Mouse (Mus musculus) right cerebral cortex, postnatal 4 days (tissue): ENCODE measurements around the gene Apoh.

Experiments
- DNase-seq: peaks from one replicate; pipeline ENCODE4 v3.0.0-alpha.2; 2022

Gene Apoh

DNA sequence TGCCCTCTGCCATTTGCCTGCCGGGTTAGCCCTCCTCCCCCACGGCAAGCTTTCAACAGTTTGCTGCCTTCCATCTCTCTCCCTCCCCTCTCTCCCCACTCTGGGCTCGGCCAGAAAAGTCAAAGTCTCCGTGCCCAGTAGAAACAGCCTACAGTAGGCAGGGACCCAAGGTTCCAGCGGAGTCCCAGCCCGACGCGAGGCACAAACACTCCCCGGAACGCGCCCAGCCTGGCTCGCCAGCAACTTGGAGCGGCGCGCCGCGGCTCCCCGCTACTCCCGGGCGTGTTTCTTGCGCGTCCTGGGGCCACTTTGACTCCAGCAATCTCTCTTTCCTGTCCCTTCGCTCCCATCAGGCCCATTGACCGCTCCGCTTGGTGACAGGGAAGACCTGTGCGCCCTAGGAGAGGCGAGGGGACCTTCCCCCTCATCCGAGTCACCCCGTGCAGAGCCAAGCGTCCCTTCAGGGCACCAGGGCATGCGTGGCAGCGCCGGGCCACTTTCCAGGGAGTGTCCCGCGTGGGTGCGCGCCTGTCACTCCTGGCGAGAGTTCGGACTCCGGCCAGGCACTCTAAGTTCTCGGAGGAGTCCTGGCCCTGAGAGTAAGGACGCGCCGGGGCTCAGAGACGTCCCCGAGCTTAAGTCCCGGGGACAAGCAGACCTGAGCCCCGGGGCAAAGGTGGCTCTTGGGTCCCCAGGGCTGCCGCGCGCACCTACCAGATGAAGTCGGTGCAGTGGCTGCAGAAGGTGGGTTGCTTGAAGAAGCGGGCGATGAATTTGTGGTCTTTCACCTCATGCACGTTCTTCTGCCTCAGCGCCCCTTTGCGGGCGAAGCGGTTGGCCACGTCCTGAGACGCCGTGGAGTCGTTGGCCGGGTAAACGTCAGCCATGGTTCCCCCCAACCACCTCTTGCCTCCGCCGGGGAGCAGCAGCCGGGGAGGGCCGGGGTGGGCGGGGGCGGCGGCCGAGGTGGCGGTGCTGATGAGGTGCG lies at the start of gene Apoh:
Apoh (plus strand) TSS at position 574 of the 988 bp plus-strand sequence.
- DNase-seq = peak; percentile 45

DNA sequence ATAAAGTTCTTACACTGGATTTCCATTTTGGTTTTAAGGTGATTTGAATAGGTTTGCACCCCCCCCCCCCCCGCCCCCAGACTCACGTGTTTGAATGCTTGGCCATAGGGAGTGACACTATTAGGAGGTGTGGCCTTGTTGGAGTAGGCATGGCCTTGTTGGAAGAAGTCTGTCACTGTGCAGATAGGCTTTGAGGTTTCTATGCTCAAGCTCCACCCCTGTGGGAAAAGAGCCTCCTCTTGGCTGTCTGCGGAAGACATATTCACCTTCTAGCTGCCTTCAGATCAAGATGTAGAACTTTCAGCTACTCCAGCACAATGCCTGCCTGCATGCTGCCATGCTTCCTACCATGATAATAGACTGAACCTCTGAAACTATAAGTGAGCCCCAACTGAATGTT lies 49.3 kb upstream of the Apoh start:
- no peak for DNase-seq

DNA sequence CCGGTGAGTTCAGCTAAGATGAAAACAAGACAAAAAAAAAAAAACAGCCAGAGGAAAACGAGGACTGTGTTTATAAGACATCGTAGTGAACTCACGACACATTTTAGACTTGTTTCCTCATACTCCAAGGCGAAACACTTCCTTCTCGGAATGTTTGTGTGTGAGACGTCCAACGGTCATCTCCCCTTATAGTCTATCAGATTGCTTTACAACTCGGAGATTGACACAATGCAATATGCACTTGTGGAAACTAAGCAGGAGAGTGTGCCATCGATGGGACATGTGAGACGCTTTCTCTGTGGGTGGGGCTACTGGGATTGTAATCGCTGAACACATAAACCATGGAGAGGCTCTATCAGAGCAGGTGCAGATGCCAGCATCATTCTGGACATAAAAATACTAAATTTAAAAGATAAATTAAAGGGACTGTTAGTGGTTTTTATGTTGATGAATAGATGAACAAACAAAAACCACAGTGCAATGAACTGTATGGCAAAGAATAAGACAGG lies 48.8 kb upstream of the Apoh start:
- no peak for DNase-seq

DNA sequence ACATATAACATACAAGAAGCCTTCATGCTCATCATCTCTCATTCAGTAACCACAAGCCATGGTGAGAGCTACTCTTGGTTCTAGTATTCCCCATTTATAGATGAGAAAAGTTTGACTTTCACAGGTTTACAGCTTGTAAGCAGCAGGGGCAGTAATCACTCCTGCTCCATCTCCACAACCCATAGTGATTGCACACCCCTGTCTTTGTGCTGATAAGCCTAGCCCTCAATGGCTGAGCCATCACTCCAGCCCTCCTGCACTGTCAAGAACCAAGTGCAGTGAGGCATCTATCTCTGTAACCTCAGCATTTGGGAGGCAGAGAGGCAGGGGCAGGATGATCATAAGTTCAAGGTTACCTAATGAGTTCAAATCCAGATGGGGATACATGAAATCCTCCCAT lies 47.8 kb upstream of the Apoh start:
- DNase-seq = no peak

DNA sequence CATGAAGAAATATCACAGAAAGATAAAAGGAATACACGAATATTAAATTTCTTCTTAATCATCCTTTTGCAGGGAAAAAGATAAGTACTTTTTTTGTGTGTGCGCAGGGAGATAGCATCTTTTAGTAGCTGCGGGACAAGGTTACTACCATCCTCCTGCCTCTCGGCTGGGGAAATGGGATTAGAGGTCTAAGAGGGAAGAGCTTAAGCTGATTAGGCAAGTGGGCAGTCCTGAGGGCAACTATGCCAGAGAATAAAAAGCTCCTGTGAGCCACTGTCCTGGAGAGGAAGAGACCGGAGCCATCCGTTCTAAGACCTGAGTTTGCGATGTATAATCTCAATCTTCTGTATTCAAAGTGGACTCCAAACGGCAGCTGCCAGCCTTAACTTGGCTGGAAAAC lies 45.2 kb upstream of the Apoh start:
- DNase-seq = no peak

DNA sequence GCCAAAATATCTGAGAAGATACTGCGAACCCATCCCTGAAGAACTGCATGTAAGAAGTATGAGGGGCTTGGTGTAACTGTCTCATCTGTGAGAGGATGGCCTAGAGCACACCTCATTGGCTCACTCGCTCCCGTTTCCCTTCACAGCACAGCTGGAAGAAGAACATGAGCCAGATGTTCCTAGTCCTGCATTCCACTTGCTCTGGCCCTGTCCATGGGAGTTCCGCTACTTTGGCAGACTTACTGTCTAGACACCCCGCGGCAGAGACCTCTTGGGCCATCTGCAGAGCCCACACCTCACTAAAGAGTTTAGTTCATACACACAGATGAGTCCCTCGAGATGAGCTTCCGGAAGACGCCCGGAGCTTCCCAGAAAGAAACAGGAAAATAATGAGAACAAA lies 43.2 kb upstream of the Apoh start:
- DNase-seq = no peak

DNA sequence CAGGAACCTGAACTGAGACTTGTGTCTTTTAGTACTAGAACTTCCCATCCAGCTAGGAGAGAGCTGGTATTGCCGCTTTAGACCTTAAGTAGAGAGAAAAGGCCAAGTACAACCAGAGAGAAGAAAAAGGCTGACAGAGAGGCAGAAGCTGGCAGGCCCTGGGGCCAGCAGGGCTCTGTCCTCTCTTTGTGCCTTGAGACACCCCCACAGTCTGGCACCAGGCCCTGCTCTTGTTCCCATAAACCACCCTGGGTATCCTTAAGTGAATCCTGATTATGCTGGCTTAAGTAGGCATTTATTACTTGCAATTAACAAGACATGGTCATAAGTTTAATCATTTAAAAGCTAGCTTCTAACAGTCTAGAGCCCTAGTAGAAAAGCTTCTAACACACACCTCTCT lies 42.7 kb upstream of the Apoh start:
- DNase-seq = no peak

DNA sequence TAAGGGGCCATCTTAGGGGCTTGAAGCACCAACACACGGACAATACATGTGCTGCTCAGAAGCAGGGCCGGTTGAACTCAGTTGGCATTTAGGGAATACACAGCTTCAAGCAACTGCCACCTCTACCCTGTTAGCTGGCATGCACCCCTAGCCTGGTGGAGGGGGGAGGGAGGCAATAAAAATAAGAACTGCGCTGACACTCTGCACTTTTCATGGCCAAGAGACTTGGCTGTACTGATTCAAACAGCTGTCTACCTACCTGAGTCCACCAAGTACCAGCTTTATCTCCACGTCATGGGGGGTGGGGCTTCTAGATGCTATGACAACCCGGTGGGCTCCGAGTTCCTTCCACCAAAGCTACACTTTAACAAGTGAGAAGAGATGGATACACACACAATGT lies 42.1 kb upstream of the Apoh start:
- no peak for DNase-seq

DNA sequence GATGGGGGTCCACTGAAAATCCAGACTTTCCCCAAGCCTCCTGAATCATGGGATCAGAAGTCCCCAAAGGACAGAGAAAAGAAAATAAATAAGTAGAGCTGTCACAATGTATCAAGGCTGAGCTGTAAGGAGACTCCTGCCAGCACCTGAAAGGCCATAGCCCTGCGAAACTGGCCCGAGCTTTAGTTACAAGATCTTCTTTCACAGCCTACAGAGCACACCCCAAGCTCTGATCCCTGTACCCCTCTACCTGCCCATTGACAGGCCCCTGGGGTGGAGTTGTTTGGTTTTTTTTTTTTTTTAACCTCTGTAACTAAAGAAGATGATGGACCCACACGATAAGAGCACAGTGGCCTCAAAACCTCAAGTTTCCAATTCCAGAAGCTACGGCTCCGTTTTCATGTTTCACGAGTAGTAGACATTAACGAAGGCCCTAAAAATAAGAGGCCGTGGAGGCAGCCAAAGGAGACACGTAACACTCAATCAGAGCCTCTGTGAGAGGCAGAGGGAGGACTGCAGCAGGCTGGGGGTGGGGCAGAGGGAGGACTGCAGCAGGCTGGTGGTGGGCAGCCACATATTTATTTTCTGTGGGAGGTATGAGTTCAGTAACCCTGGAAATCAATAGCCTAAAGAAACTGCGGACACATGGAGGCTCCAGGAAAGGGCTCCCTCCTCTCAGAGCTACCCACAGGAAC lies 41.2 kb upstream of the Apoh start:
- DNase-seq = no peak

DNA sequence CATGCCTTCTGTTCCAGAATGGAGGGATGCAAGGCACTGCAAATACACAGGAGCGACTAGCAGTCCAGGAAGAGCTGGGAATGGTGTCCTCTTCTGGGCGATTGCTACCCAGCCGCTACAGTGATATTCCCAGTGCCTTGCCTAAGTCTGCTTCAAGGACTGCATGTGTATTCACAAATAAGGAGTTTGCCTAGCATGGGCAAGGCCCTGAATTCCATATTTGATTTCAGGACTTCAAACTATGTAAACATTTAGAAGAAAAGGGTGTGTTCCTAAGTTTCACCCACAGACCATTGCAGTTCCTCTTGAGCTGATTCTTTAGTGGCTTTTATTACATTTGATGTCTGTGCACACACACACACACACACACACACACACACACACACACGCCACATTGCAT lies 39.4 kb upstream of the Apoh start:
- no peak for DNase-seq

DNA sequence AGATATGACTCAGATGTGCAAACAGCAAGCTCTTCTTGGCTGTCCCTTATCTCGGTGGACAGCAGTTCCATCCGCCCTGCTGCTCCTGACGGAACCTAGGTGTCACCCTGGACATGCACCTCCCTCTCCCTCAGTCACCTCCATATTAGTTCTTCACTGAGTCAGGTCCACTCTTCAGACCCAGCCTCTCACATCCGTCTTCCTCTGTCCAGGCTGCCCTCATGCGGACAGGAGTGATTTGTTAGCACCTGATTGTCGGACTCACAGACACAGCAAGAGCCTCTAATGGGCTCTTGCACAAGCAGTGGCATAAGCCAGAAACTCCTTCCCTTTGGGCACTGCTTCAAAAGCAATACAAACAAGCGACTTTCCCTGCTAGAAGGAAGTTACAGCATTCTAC lies 35.9 kb upstream of the Apoh start:
- no peak for DNase-seq

DNA sequence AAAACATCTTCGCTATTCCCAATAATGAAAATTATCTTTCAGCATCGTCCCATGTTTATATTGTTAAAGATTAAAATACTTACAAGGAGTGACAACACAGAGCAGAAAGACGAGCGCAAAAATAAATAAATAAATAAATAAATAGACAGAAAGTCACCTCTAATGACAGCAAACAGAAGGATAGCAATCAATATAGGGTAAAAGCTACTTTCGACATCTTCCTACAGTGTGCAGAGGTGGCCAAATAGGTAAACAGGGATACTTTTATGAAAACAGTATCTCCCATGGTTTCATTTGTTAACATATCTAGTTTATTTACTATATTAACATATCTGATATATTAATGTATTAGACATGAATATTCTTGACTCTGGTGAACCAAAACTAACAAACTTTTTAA lies 34.9 kb upstream of the Apoh start:
- no peak for DNase-seq

DNA sequence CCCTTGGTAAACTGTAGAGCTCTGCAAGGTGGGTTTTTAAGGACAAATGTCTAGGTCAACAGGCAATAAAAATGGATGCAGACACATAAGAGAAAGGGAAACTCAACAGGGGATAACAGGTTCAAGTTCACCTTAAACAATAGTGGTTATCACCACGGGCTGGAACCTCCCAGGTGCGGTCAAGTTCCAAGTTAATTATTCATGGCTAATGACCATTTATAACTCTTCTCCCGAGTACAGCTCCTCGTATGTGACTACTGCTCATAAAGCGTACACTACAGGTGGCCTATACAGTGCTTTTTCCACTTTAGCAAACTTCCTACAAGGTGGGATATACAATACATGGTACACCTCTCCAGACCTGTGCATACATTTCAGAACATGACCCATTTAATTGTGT lies 33.4 kb upstream of the Apoh start:
- DNase-seq = no peak

DNA sequence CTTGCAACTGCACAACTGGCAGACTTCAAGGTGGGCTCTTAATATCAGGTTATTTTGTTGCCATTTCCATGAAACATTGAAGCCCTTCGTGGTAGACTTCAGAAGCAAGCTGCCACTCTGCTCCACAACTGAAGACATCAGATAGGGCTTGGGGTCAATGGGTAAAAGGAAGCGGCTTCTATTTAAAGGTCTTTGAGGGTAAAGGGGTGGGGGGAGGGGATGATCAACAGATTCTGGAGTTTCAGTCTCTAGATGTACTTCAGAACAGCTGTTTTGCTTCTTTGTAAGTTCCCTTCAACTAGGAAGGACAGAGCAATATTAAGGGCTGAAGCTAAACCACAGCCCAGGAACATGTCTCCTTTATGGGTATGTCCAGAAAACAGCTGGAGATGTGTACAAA lies 31.2 kb upstream of the Apoh start:
- no peak for DNase-seq

DNA sequence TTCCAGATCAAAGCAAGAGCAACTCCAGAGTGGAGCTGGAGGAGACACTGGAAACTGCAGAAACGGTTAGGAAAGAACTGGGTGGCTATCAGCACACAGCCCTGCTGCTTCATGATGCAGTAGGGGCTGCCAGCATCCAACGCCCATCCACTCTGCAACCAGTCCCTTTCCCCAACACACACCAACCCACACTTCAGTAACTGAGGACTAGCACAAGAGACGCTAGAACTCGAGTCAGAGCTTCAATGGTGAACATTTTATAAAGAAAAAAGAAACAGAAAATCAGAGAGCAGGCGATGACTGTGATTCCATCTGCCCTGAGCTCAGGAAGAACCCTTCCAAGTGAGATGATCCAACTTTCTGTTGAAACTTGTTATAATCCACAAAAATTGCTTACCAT lies 30.6 kb upstream of the Apoh start:
- DNase-seq = no peak

DNA sequence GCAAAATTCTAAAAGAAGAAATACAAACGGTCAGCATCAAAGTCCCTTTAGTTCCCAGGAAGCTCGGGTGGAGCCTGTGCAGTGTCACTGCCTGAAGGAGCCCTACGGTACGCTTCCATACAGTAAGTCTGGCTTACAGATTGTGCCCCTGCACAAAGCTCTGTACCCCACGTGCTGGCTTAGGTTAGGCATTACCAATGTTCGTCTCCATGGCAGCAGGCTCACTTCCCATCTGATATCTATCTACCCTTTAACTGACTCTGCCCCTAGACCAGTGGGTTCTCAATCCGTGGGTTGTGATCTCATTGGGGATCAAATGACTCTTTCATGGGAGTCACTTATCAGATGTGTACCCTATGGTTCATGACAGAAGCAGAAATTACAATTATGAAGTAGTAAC lies 27.4 kb upstream of the Apoh start:
- no peak for DNase-seq

DNA sequence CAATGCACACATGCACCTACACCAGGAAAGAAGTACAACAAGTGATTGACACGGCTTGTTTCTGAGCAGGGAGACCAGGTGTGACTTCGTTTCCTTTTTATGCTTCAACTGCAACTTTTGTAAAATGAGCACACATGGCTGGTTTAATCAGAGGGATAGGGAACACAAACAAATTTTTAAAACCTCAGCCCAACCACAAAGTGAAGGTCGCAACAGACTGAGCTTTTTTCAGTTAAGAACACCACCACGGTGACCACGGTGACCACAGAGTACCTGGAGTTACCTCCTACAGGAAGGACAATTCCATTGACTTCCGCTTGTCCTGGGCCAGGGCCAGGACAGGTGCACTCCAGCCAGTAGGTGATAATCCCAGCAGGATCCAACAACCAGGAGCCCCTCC lies 25.3 kb upstream of the Apoh start:
- DNase-seq = no peak

DNA sequence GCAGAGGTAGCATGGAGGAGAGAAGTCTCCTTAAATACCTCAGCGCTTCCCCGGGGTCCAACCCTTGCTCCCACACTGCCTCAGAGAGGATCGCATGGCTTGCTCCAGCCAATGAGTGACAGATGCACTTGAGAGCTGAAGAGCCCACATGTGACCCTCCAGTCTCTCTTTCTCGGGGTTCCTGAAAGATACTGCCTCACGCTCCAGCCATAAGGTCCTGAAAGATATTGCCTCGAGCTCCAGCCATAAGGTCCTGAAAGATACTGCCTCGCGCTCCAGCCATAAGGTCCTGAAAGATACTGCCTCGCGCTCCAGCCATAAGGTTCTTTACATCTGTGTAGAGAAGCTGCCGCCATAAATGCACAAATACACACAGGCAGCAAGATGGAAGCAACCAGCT lies 24.0 kb upstream of the Apoh start:
- DNase-seq = no peak

DNA sequence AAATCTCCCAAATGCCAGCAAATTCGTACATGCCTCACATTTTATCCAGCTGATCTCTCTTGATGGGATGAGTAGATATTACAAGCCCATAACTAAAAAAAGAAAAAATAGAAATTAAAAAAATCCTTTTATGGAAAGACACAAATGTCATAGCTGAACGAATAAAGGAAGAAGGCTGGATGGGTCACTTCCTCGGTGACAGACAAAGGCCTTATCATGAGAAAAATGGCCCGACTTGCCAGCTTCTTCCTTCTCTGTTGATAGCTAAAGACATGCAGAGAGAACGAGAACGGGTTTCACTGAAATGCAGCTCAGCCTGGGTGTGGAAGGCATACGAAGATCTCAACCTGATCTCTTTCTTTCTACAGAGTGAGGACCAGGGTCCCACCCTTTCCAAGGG lies 22.6 kb upstream of the Apoh start:
- DNase-seq = no peak

DNA sequence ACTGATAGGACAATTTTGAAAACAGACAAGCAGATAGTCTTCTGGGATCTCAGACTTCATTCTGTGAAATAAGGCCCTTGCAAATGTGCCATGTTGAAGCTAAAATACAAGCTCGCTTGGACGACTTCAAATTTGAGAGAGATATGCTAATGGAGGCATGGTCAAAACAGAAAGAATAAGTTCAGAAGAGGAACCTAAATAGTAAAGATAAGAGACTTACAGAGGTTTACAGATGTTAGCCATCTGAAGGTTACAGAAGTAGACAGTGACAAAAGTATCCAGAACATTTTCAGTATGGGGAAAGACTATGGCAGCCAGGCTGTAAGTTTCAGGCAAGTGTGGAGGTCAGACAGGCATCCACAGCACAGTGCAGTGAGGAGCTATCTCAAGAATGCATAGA lies 21.0 kb upstream of the Apoh start:
- no peak for DNase-seq

DNA sequence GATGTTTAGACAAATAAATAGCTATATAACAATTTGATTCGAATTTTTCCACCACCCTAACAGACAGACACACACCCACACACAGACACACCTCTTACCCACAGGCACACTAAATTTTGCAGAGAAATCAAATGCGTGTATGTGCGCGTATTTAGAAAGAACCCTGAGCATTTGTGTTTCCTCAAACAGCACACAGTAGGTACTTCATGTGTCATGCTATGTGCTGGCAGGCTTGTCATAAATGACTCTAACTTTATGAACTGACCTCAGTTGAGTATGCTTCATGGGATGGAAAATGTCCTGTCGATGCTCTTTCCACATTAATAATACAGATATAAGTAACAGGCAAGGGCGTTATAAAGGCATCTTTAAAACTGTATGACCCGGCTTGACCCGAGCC lies 17.2 kb upstream of the Apoh start:
- no peak for DNase-seq

DNA sequence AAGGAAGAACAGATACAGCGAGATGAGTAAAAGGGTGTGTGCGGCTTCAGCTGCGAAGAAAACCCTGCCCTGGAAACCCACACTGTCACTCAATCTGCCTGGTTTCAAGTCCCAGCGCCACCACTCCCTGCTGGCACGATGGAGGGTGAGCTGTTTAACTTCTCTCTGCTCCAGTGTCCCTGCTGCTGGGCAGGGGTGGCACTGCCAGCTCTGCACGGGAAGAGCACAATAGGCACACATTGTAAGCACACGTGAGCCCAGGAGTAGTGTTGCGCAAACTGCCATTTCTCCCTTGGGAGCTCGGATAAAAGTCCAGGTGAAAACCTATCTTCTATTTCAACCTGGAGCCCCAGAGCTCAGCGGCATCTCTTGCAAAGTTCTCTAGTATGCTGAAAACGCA lies 12.3 kb upstream of the Apoh start:
- no peak for DNase-seq

DNA sequence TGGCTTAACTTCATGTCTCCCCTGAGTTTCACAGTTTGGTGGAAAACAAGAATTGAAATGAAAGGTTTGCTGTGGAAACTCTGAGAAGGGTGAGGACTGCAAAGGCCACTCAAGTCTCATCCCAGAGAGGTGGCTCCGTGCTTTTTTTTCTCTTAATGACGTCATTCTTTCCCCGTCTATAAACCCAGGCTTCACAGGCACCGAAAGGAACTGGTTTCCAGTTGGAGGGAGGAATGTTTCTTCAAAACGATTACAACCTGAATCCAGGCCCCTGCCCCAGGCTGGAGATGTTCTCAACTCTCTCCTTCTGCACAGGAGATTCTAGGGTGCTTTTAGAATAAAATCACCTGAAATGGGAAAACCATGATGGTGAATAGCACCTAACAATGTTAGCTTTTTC lies 10.1 kb upstream of the Apoh start:
- no peak for DNase-seq
